Mouse (Mus musculus): ENCODE results near the gene Rbm44.

The Rbm44 gene

GRCm38 (mm10) chr1:91144813-91145212, at the start of gene Rbm44:
Gene Rbm44 (plus strand): TSS chr1:91145089.
- no peak for DNase-seq

- DNase-seq: no peak
These were observed 49.6 kb upstream of the Rbm44 start for GRCm38 (mm10) chr1:91095258-91095657.

GRCm38 (mm10) chr1:91095853-91096252, 49.0 kb upstream of the Rbm44 start:
- DNase-seq: no peak

- no peak for DNase-seq
These were observed 48.4 kb upstream of the Rbm44 start for GRCm38 (mm10) chr1:91096490-91096889.

GRCm38 (mm10) chr1:91097283-91097834, 47.5 kb upstream of the Rbm44 start:
- no peak for DNase-seq

- DNase-seq: peak; percentile 12
These were observed 46.0 kb upstream of the Rbm44 start for GRCm38 (mm10) chr1:91098887-91099286.

GRCm38 (mm10) chr1:91101709-91102440, 43.0 kb upstream of the Rbm44 start:
- DNase-seq: no peak

GRCm38 (mm10) chr1:91103366-91103983, 41.4 kb upstream of the Rbm44 start:
- DNase-seq: no peak

- DNase-seq: no peak
These were observed 37.3 kb upstream of the Rbm44 start for GRCm38 (mm10) chr1:91107548-91107947.

GRCm38 (mm10) chr1:91109302-91109701, 35.6 kb upstream of the Rbm44 start:
- no peak for DNase-seq

- no peak for DNase-seq
These were observed 32.7 kb upstream of the Rbm44 start for GRCm38 (mm10) chr1:91112171-91112570.

- no peak for DNase-seq
These were observed 32.3 kb upstream of the Rbm44 start for GRCm38 (mm10) chr1:91112606-91113005.

- no peak for DNase-seq
These were observed 22.8 kb upstream of the Rbm44 start for GRCm38 (mm10) chr1:91122121-91122520.

GRCm38 (mm10) chr1:91123004-91123403, 21.9 kb upstream of the Rbm44 start:
- no peak for DNase-seq

- DNase-seq: no peak
These were observed 21.4 kb upstream of the Rbm44 start for GRCm38 (mm10) chr1:91123466-91123865.

GRCm38 (mm10) chr1:91128849-91129248, 16.0 kb upstream of the Rbm44 start:
- DNase-seq: no peak

- DNase-seq: no peak
These were observed 7.9 kb upstream of the Rbm44 start for GRCm38 (mm10) chr1:91137036-91137435.

GRCm38 (mm10) chr1:91151509-91151908, 6.6 kb downstream of the Rbm44 start:
- no peak for DNase-seq

GRCm38 (mm10) chr1:91166798-91167197, 21.9 kb downstream of the Rbm44 start:
- DNase-seq: no peak

- DNase-seq: no peak
These were observed 24.3 kb downstream of the Rbm44 start for GRCm38 (mm10) chr1:91169157-91169556.

- DNase-seq: no peak
These were observed 29.9 kb downstream of the Rbm44 start for GRCm38 (mm10) chr1:91174796-91175195.

GRCm38 (mm10) chr1:91176026-91176425, 31.1 kb downstream of the Rbm44 start:
- DNase-seq: no peak

GRCm38 (mm10) chr1:91176871-91177270, 32.0 kb downstream of the Rbm44 start:
- DNase-seq: no peak

GRCm38 (mm10) chr1:91179086-91179485, 34.2 kb downstream of the Rbm44 start:
- DNase-seq: no peak

All from cerebellum, adult 9-11 months (tissue).